Mouse (Mus musculus) gastrocnemius, postnatal 4 days (tissue): ENCODE measurements around the gene Gm10563. TPM values are rescaled to one million over a fixed set of nuclear protein-coding genes. Genes with fewer than 3 reads are reported as not detected.
"Not testable (repeated sequence)": the region's sequence is repeated elsewhere in the genome, so short reads cannot be mapped to it uniquely, and the experiment has no call there.

Experiments used
- DNase-seq, 2 experiments: peaks; one replicate each; pipeline ENCODE4 v3.0.0; 2021 to 2022; ENCODE audit warnings: low spot score in 2 of 2, mixed read lengths in 2 of 2
- long read RNA-seq, 2 experiments: library from polyadenylated mRNA; stranded (forward); transcript quantifications; one replicate each; pipeline ENCODE4 v2.0.0; 2021
- total RNA-seq, 2 experiments: library from RNA; stranded (reverse); gene quantifications; 2 replicates each; pipeline ENCODE4 v1.2.3; 2021

Gene Gm10563
- total RNA-seq: not detected
- long read RNA-seq, experiment 1, partial matches to known transcripts: 0 of 6 reads
- long read RNA-seq, experiment 1, other reads (novel, unspliced or antisense): 6 of 6 reads
- long read RNA-seq, experiment 2, partial matches to known transcripts: 0 of 7 reads
- long read RNA-seq, experiment 2, other reads (novel, unspliced or antisense): 7 of 7 reads

DNA sequence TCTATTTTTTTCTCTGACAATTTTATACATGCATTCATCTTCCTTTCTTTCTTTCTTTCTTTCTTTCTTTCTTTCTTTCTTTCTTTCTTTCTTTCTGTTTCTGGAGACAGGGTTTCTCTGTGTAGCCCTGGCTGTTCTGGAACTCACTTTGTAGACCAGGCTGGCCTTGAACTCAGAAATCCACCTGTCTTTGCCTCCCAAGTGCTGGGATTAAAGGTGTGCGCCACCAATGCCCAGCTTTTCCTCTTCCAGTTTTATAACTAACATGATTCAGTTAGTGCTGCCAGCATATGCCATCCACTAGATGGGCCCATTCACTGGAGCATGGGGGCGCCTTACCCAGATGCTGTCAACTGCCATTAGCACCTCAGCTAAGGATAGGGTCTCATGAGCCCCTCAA is at the start of gene Gm10563:
TSS of gene Gm10563 (minus strand) at position 101 of the 400 bp plus-strand sequence.
- DNase-seq: not testable (repeated sequence)

- DNase-seq: peak; percentile 54 to 70
Observed at GRCm38 (mm10) chr4:155694482-155695401, 49.5 kb upstream of the Gm10563 start.

DNA sequence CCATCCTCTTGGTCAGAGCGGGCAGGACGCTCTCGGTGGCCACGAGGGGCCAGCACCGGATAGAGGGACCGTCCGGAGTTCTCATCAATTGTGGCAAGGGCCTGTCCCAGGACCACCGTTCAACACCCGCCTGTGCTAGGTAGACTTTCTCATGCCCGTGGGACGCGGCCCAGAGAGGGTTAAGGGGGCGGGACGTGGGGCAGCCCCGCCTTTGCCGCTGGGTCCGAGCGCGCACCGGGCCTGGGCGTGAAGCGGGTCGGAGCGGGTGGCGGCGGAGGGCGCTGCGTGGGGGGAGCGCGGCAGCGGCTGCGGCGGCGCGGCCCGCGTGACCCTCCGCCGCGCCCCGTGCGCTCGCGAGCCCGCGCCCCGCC is 48.9 kb upstream of the Gm10563 start, which contains the start of gene Fndc10:
TSS of gene Fndc10 (plus strand) at position 232 of the 371 bp plus-strand sequence.
- peak in 1 of 2 experiments; percentile 69 for DNase-seq

- no peak for DNase-seq
Observed at GRCm38 (mm10) chr4:155692421-155692820, 47.2 kb upstream of the Gm10563 start.

DNA sequence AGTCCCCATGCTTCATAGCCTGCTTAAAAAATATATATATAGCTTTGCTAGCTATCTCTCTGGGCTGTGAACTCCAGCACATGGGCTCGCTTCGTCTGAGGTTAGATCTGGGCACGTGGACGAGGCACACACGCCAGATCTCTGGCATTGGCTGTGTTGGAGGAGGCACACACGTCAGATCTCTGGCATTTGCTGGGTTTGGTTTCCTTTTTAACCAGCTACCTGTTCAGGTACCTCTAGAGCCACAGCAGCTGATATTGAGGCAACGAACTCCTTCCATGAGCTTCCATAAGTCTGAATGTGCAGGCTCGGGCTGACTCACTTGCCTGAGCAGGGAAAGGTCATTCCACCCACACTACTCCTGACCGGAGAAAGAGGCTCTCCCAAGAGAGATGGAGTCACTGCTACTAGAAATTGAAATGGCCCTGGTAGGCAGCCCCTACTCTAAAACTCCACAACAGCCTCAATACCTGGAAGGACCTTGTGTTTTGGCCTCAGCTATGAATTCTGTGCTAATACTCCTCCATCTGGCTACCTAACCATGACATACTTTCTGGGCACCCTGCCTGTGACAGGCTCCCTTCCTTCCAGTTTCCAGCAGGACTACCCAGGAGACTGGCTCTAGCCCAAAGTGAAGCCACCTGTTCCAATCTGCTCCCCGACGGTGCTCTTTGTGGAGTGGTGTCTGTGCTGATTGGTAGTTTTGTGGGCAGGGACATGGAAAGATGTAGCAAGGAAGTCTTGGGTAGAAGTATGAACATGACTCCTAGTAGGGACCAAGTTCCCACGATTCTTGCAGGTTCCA is 45.6 kb upstream of the Gm10563 start:
- no peak for DNase-seq

GRCm38 (mm10) chr4:155687764-155688163 is 42.6 kb upstream of the Gm10563 start:
- DNase-seq: not testable (repeated sequence)

DNA sequence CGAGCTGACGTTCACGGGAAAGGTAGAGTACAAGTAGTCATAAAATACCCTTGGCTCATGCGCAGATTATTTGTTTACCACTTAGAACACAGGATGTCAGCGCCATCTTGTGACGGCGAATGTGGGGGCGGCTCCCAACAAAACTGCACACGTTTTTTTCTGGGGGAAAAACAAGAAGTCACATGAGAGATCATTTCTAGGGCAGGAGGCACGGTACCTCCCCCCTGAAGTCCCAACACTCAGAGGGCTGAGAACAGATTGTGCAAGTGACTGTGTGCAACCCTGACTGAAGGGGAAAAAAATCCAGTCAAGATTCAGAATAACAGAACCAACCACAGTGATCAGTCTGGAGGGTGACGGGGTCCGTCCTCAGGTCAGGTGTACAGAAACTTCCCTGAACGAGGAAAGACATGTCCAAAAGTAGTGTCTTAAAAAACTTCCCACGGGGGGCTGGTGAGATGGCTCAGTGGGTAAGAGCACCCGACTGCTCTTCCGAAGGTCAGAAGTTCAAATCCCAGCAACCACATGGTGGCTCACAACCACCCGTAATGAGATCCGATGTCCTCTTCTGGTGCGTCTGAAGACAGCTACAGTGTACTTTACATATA is 38.6 kb upstream of the Gm10563 start:
- not testable (repeated sequence) for DNase-seq

DNA sequence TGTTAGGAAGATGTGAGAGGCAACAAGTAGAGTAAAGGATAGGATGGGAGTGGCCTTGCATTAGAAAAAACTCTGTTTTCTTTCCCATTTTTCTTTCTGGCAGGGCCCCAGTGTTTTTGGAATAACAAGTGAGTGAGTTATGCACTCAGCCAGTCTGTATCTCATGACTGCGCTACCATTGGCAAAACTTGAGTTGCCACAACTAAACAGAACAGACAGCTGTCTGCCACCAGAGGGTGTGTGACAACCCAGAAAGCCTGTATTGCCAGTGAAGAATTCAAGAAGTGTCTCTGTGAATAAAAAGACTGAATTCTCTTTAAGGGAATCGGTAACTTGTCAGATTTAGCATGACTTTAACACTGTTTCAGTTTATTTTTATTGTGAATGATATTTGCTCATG is 30.8 kb upstream of the Gm10563 start:
- DNase-seq: no peak

- DNase-seq: no peak
Observed at GRCm38 (mm10) chr4:155672082-155672481, 26.9 kb upstream of the Gm10563 start.

- DNase-seq: not testable (repeated sequence)
Observed at GRCm38 (mm10) chr4:155670236-155670635, 25.0 kb upstream of the Gm10563 start.

GRCm38 (mm10) chr4:155669598-155670075 is 24.4 kb upstream of the Gm10563 start:
- DNase-seq: no peak

DNA sequence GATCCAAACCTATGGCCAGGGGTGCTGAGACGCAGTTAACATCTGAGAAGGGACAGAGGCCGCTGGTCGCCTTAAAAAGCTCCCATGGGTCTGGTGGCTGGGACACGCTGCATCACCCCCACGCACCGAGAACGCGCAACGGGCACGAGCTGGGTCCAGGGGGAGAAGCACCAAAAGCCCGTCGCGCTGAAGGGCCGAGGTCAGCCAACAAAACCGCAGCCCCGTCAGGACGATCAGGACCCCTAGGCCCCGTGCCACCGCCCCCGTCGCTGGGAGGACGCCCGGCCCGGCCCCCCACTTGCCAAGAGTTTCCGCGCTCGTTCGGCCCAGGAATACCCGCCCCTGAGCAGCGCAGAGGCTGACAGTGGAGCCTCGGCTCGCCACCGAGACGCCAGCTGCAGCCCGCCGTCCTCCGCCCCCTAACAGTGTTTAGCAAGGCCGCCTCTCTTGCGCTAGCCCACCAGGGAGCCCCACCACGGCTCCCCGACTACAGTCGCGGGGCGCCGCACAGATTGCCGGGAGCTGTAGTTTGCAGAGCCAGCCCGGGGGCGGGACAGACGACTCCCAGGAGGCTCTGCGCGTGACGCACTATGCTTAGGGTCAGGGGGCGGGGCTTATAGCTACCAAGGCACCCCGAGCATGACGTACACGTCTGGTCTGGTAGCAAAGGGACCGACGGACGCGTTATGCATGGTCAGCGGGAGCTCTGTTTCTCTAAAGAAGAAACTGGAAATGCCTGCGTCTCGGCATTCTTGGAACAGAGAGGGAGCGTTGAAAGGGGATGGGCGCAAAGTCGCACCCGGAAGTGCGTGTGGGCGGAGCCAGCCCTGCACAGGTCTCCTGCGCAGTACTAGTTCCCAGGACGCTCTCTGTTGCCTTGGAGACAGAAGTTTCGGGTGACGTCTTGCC is 23.7 kb upstream of the Gm10563 start, which contains the start of gene Mib2:
TSS of gene Mib2 (minus strand) at position 510 of the 909 bp plus-strand sequence.
- DNase-seq: peak; percentile 90 to 98

- DNase-seq: no peak
Observed at GRCm38 (mm10) chr4:155666903-155667302, 21.7 kb upstream of the Gm10563 start.

- no peak for DNase-seq
Observed at GRCm38 (mm10) chr4:155660641-155661040, 15.4 kb upstream of the Gm10563 start.

DNA sequence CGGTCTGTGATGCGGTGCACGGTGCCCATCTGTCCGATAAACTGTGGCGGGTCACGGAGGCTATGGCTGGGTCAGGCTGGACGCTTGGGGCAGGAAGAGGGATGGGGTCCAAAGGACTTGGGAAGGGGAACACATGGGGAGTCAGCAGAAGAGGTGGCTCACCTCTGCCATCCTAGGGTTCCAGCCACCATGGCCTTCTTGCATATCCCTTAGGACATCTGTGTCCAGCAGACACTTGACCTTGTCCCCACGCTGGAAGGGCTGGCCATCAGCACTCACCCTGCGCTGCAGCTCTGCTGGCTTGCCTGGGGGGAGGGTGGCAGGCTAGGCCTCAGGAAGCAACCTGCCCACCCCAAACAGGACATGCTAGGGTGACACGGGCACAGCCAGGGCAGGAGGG is 13.8 kb upstream of the Gm10563 start:
- peak in 1 of 2 experiments; percentile 23 for DNase-seq

DNA sequence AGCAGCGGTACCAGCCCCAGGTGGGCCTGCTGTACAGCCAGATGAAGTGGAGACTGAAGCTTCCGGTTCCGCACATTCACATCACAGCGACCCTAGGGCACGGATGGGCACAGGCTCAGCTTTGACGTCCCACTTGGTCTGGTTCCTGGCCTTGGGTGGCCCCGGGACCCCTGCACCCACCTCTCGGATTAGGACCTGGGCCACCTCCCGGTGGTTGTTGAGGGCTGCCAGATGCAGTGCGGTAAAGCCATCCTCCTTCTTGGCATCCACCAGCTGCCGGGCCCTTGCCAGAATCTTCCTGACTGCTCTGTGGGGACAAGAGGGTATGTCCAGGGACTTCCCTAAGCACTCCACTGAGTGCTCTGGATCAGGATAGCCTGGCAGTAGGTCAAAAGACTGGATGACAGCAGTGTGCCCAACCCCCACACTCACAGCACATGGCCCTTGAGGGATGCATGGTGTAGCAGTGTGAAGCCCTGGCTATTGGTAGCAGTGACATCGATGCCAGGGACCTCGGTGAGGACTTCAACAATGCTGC is 11.1 kb upstream of the Gm10563 start:
- no peak for DNase-seq

- DNase-seq: peak; percentile 42 to 76
Observed at GRCm38 (mm10) chr4:155654456-155655298, 9.5 kb upstream of the Gm10563 start.

GRCm38 (mm10) chr4:155654183-155654455 is 8.9 kb upstream of the Gm10563 start:
- no peak for DNase-seq
